Mouse (Mus musculus) spleen, postnatal 10 days (tissue): ENCODE data around the gene Ccdc50.

Source experiments
- DNase-seq, 2 experiments: peaks; one replicate each; pipeline ENCODE4 v3.0.0; 2021 to 2022; ENCODE audit warnings: low spot score in 2 of 2

The Ccdc50 gene

GRCm38 (mm10) chr16:27388761-27389451 lies at the start of gene Ccdc50:
Gene Ccdc50, plus strand, starts transcription at chr16:27388869.
- DNase-seq = peak; percentile 54 to 69

- DNase-seq = no peak
These were observed 41.1 kb upstream of the Ccdc50 start for GRCm38 (mm10) chr16:27347521-27347920.

- no peak for DNase-seq
These were observed 40.3 kb upstream of the Ccdc50 start for GRCm38 (mm10) chr16:27348359-27348758.

- no peak for DNase-seq
These were observed 39.4 kb upstream of the Ccdc50 start for GRCm38 (mm10) chr16:27349235-27349634.

GRCm38 (mm10) chr16:27349878-27350532 lies 38.7 kb upstream of the Ccdc50 start:
- no peak for DNase-seq

- DNase-seq = no peak
These were observed 34.2 kb upstream of the Ccdc50 start for GRCm38 (mm10) chr16:27354464-27354863.

- no peak for DNase-seq
These were observed 28.6 kb upstream of the Ccdc50 start for GRCm38 (mm10) chr16:27360059-27360458.

- DNase-seq = no peak
These were observed 18.5 kb upstream of the Ccdc50 start, which contains the start of gene Uts2b for GRCm38 (mm10) chr16:27370191-27370590. Gene Uts2b, minus strand, starts transcription at chr16:27370239.

GRCm38 (mm10) chr16:27370700-27371099 lies 18.0 kb upstream of the Ccdc50 start:
- no peak for DNase-seq

- no peak for DNase-seq
These were observed 14.5 kb upstream of the Ccdc50 start for GRCm38 (mm10) chr16:27374139-27374538.

- DNase-seq = no peak
These were observed 13.4 kb upstream of the Ccdc50 start for GRCm38 (mm10) chr16:27375318-27375717.

GRCm38 (mm10) chr16:27376556-27376955 lies 12.1 kb upstream of the Ccdc50 start:
- DNase-seq = no peak

GRCm38 (mm10) chr16:27382217-27382616 lies 6.5 kb upstream of the Ccdc50 start:
- DNase-seq = no peak

GRCm38 (mm10) chr16:27384893-27385603 lies 3.6 kb upstream of the Ccdc50 start:
- no peak for DNase-seq

- no peak for DNase-seq
These were observed 3.0 kb upstream of the Ccdc50 start for GRCm38 (mm10) chr16:27385649-27386048.

- DNase-seq = no peak
These were observed 1.7 kb upstream of the Ccdc50 start for GRCm38 (mm10) chr16:27386850-27387407.

- peak; percentile 9 to 23 for DNase-seq
These were observed 746 bp upstream of the Ccdc50 start for GRCm38 (mm10) chr16:27387634-27388611.

- DNase-seq = peak in 1 of 2 experiments; percentile 10
These were observed 1.0 kb downstream of the Ccdc50 start for GRCm38 (mm10) chr16:27389534-27390282.

- DNase-seq = no peak
These were observed 1.6 kb downstream of the Ccdc50 start for GRCm38 (mm10) chr16:27390306-27390705.

- no peak for DNase-seq
These were observed 3.2 kb downstream of the Ccdc50 start for GRCm38 (mm10) chr16:27391845-27392244.
